Mouse (Mus musculus): ENCODE results near the gene Idh3b.

GRCm38 (mm10) chr2:130280224-130280623 is 4.1 kb downstream of the Idh3b start:
- TF ChIP-seq CTCF (IDR thresholded peaks at IDR 0.05; ENCODE audit: control insufficient read depth, insufficient read depth, insufficient read length) = no peak
- TF ChIP-seq MAX (IDR thresholded peaks at IDR 0.05) = no peak
- TF ChIP-seq MYOD1 (IDR thresholded peaks at IDR 0.05; ENCODE audit: control insufficient read depth, insufficient read length, low read depth) = no peak
- TF ChIP-seq MYOG (IDR thresholded peaks at IDR 0.05; ENCODE audit: control insufficient read depth, extremely low read depth, insufficient read length) = no peak
